Mouse (Mus musculus) forebrain, embryonic 14.5 days (tissue): ENCODE measurements around the gene Ilkap. TPM values are rescaled to one million over a fixed set of nuclear protein-coding genes. Genes with fewer than 3 reads are reported as not detected.
A peak's percentile ranks its signal among the peaks of the same experiment; 100 is the strongest.

Source experiments
- ATAC-seq: fragments of 200-750 bp; cut with Nextera tagmentation; 2 replicates; pipeline ENCODE4 v1.8.0; 2017; ENCODE audit warnings: mild to moderate bottlenecking, moderate library complexity
- DNase-seq: peaks from one replicate; pipeline ENCODE4 v3.0.0-alpha.2; 2015; ENCODE audit warnings: low spot score
- H3K27ac ChIP-seq: fragments of 300-500 bp; sonication (generic); 2 replicates; pipeline ENCODE4 v1.5.1; 2014; ENCODE audit warnings: low read depth, mild to moderate bottlenecking, control low read depth, low read length, moderate library complexity
- H3K27me3 ChIP-seq: fragments of 300-500 bp; sonication (generic); replicated peaks from 2 replicates; pipeline ENCODE4 v1.6.1; 2014; ENCODE audit warnings: low read length, control low read depth, mixed read lengths; ENCODE audit not compliant: control insufficient read depth, insufficient read depth
- H3K36me3 ChIP-seq: fragments of 300-500 bp; sonication (generic); 2 replicates; pipeline ENCODE4 v1.6.1; 2014; ENCODE audit warnings: low read length, control low read depth; ENCODE audit not compliant: control insufficient read depth, insufficient read depth
- H3K4me1 ChIP-seq: fragments of 300-500 bp; sonication (generic); 2 replicates; pipeline ENCODE4 v1.6.1; 2014; ENCODE audit warnings: antibody characterized with exemption, low read length, control low read depth; ENCODE audit not compliant: control insufficient read depth, insufficient read depth
- H3K4me2 ChIP-seq: fragments of 300-500 bp; sonication (generic); 2 replicates; pipeline ENCODE4 v1.6.1; 2014; ENCODE audit warnings: mild to moderate bottlenecking, control low read depth, low read length
- H3K4me3 ChIP-seq: fragments of 300-500 bp; sonication (generic); 2 replicates; pipeline ENCODE4 v1.5.1; 2014; ENCODE audit warnings: low read depth, low read length, control low read depth
- H3K9ac ChIP-seq: fragments of 300-500 bp; sonication (generic); 2 replicates; pipeline ENCODE4 v1.6.1; 2014; ENCODE audit warnings: mild to moderate bottlenecking, low read length, control low read depth, moderate library complexity
- H3K9me3 ChIP-seq: fragments of 300-500 bp; sonication (generic); replicated peaks from 2 replicates; pipeline ENCODE4 v1.6.1; 2016; ENCODE audit warnings: low read length, control low read depth, mixed read lengths; ENCODE audit not compliant: control insufficient read depth
- WGBS: fragments of 180-500 bp; shearing (Covaris S2); extraction: QIAGEN DNeasy Blood & Tissue Kit; methylation state at CpG from one replicate; pipeline ENCODE4 v1.1.7; 2014; 5-methylcytosine and 5-hydroxymethylcytosine counted together
- polyA plus RNA-seq: library from polyadenylated mRNA; unstranded; fragments of >200 nt; fragmentation: Nextera tagmentation; extraction: Ambion mirVana; gene quantifications from 2 replicates; pipeline ENCODE4 v1.2.1, GENCODE M21; 2014

Gene Ilkap
- polyA plus RNA-seq, 1 experiment from 2014 or later: 151 TPM

GRCm38 (mm10) chr1:91356105-91356504, 42.5 kb downstream of the Ilkap start:
- WGBS: 86% methylated on average over 11 of the region's 11 CpGs
- no peaks in the 10 kb centered on the region for H3K36me3 ChIP-seq
- DNase-seq (no peak), ATAC-seq (no peak)
- no peak overlapping the region for H3K27ac ChIP-seq
- no peaks in the 10 kb centered on the region for H3K27me3 ChIP-seq
- H3K9me3 ChIP-seq: no peaks in the 10 kb centered on the region
- H3K9ac ChIP-seq: no peak overlapping the region
- H3K4me2 ChIP-seq: no peak overlapping the region
- no peaks in the 10 kb centered on the region for H3K4me1 ChIP-seq
- H3K4me3 ChIP-seq: no peak overlapping the region

GRCm38 (mm10) chr1:91352277-91352676, 46.3 kb downstream of the Ilkap start:
- Histone ChIP-seq H3K9me3 (no peaks in the 10 kb centered on the region), H3K9ac (no peak overlapping the region), H3K4me1 (no peaks in the 10 kb centered on the region), H3K36me3 (no peaks in the 10 kb centered on the region), H3K4me2 (no peak overlapping the region), H3K27ac (no peak overlapping the region), H3K27me3 (no peaks in the 10 kb centered on the region), H3K4me3 (no peak overlapping the region)
- 86% methylated on average over 2 of the region's 2 CpGs for WGBS
- no peak for ATAC-seq
- DNase-seq: no peak

- Histone ChIP-seq H3K27ac (no peak overlapping the region), H3K36me3 (no peaks in the 10 kb centered on the region), H3K4me2 (no peak overlapping the region), H3K9ac (no peak overlapping the region), H3K9me3 (no peaks in the 10 kb centered on the region), H3K4me1 (no peaks in the 10 kb centered on the region), H3K27me3 (peaks cover 6% of the 10 kb centered on the region), H3K4me3 (no peak overlapping the region)
- 80% methylated on average over 3 of the region's 3 CpGs for WGBS
- DNase-seq (no peak), ATAC-seq (no peak)
Observed at GRCm38 (mm10) chr1:91351249-91351648, 47.4 kb downstream of the Ilkap start.

GRCm38 (mm10) chr1:91350841-91351240, 47.8 kb downstream of the Ilkap start, which contains the start of gene Klhl30:
Gene Klhl30, plus strand, starts transcription at chr1:91351016.
- 51% methylated on average over 4 of the region's 4 CpGs for WGBS

GRCm38 (mm10) chr1:91346892-91347291, 51.7 kb downstream of the Ilkap start:
- DNase-seq (peak; percentile 76), ATAC-seq (peak; percentile 85; the same call in 1 of the 2 replicates)
- H3K4me3 ChIP-seq: no peak overlapping the region
- H3K4me1 ChIP-seq: no peaks in the 10 kb centered on the region
- H3K36me3 ChIP-seq: no peaks in the 10 kb centered on the region
- WGBS: 36% methylated on average over 3 of the region's 3 CpGs
- no peaks in the 10 kb centered on the region for H3K9me3 ChIP-seq
- H3K27ac ChIP-seq: no peak overlapping the region
- no peak overlapping the region for H3K9ac ChIP-seq
- H3K4me2 ChIP-seq: no peak overlapping the region
- peaks cover 38% of the 10 kb centered on the region for H3K27me3 ChIP-seq

More at GRCm38 (mm10) chr1:91350841-91351240, 47.8 kb downstream of the Ilkap start, which contains the start of gene Klhl30:
- no peak for DNase-seq
- Histone ChIP-seq H3K9ac (no peak within 1 kb of the TSS), H3K27ac (no peak within 1 kb of the TSS), H3K27me3 (peaks cover 10% of the 10 kb centered on the region), H3K4me2 (no peak within 1 kb of the TSS), H3K4me3 (no peak within 1 kb of the TSS), H3K9me3 (no peaks in the 10 kb centered on the region), H3K36me3 (no peaks in the 10 kb centered on the region), H3K4me1 (no peaks in the 10 kb centered on the region)
- no peak for ATAC-seq

- Histone ChIP-seq H3K36me3 (no peaks in the 10 kb centered on the region), H3K9me3 (no peaks in the 10 kb centered on the region), H3K27ac (no peak overlapping the region), H3K4me2 (peak overlapping the region; percentile 48), H3K4me3 (peak overlapping the region; percentile 24), H3K9ac (0 out of 2 replicates have a peak overlapping the region, but pooled peaks have one; percentile 29), H3K4me1 (no peaks in the 10 kb centered on the region), H3K27me3 (peaks cover 38% of the 10 kb centered on the region)
- peak; percentile 19 for DNase-seq
- whole genome bisulfite sequencing: 6% methylated on average over 68 of the region's 68 CpGs
- no peak for ATAC-seq
Observed at GRCm38 (mm10) chr1:91344921-91345685, 53.5 kb downstream of the Ilkap start.

GRCm38 (mm10) chr1:91344001-91344400, 54.6 kb downstream of the Ilkap start:
- no peak overlapping the region for H3K4me2 ChIP-seq
- peaks cover 38% of the 10 kb centered on the region for H3K27me3 ChIP-seq
- WGBS: 84% methylated on average over 3 of the region's 3 CpGs
- H3K9ac ChIP-seq: no peak overlapping the region
- no peaks in the 10 kb centered on the region for H3K4me1 ChIP-seq
- no peaks in the 10 kb centered on the region for H3K9me3 ChIP-seq
- H3K36me3 ChIP-seq: no peaks in the 10 kb centered on the region
- H3K27ac ChIP-seq: no peak overlapping the region
- DNase-seq (peak; percentile 37), ATAC-seq (no peak)
- no peak overlapping the region for H3K4me3 ChIP-seq

- 95% methylated on average over 7 of the region's 7 CpGs for WGBS
- H3K36me3 ChIP-seq: no peaks in the 10 kb centered on the region
- H3K4me2 ChIP-seq: no peak overlapping the region
Observed at GRCm38 (mm10) chr1:91337355-91337754, 61.3 kb downstream of the Ilkap start.

GRCm38 (mm10) chr1:91333582-91333981, 65.0 kb downstream of the Ilkap start:
- H3K4me3 ChIP-seq: no peak overlapping the region
- H3K9me3 ChIP-seq: no peaks in the 10 kb centered on the region
- H3K27me3 ChIP-seq: no peaks in the 10 kb centered on the region
- ATAC-seq (no peak), DNase-seq (no peak)
- no peaks in the 10 kb centered on the region for H3K4me1 ChIP-seq
- H3K36me3 ChIP-seq: no peaks in the 10 kb centered on the region
- no peak overlapping the region for H3K9ac ChIP-seq
- no peak overlapping the region for H3K27ac ChIP-seq
- H3K4me2 ChIP-seq: no peak overlapping the region

More at GRCm38 (mm10) chr1:91337355-91337754, 61.3 kb downstream of the Ilkap start:
- no peak for DNase-seq
- no peaks in the 10 kb centered on the region for H3K27me3 ChIP-seq
- H3K27ac ChIP-seq: no peak overlapping the region
- ATAC-seq: no peak
- H3K9ac ChIP-seq: no peak overlapping the region
- no peaks in the 10 kb centered on the region for H3K9me3 ChIP-seq
- no peaks in the 10 kb centered on the region for H3K4me1 ChIP-seq
- no peak overlapping the region for H3K4me3 ChIP-seq
